Mouse (Mus musculus) lung, postnatal 0 days (tissue): ENCODE results near the gene Dot1l. TPM values are rescaled to one million over a fixed set of nuclear protein-coding genes. Genes with fewer than 3 reads are reported as not detected.

ENCODE experiments used
- ATAC-seq: fragments of 200-750 bp; cut with Nextera tagmentation; 2 replicates; pipeline ENCODE4 v1.8.0; 2017; ENCODE audit warnings: moderate library complexity
- DNase-seq: peaks from one replicate; pipeline ENCODE4 v3.0.0-alpha.2; 2016; ENCODE audit warnings: low spot score
- H3K27ac ChIP-seq: fragments of 300-500 bp; sonication (generic); 2 replicates; pipeline ENCODE4 v1.5.1; 2014; ENCODE audit warnings: antibody characterized with exemption, mild to moderate bottlenecking, low read length, mixed read lengths
- H3K27me3 ChIP-seq: fragments of 300-500 bp; sonication (generic); replicated peaks from 2 replicates; pipeline ENCODE4 v1.6.1; 2014; ENCODE audit warnings: low read length, mixed read lengths; ENCODE audit not compliant: insufficient read depth
- H3K36me3 ChIP-seq: fragments of 300-500 bp; sonication (generic); 2 replicates; pipeline ENCODE4 v1.6.1; 2014; ENCODE audit warnings: low read length, mixed read lengths; ENCODE audit not compliant: insufficient read depth
- H3K4me1 ChIP-seq: fragments of 300-500 bp; sonication (generic); 2 replicates; pipeline ENCODE4 v1.6.1; 2014; ENCODE audit warnings: antibody characterized with exemption, low read depth, low read length, mixed read lengths; ENCODE audit not compliant: insufficient read depth
- H3K4me2 ChIP-seq: fragments of 300-500 bp; sonication (generic); replicated peaks from 2 replicates; pipeline ENCODE4 v1.6.1; 2014; ENCODE audit warnings: low read depth, mild to moderate bottlenecking, low read length, moderate library complexity, mixed read lengths
- H3K4me3 ChIP-seq: fragments of 300-500 bp; sonication (generic); 2 replicates; pipeline ENCODE4 v1.5.1; 2014; ENCODE audit warnings: low read depth, low read length
- H3K9ac ChIP-seq: fragments of 300-500 bp; sonication (generic); replicated peaks from 2 replicates; pipeline ENCODE4 v1.6.1; 2014; ENCODE audit warnings: low read depth, mild to moderate bottlenecking
- H3K9me3 ChIP-seq: fragments of 300-500 bp; sonication (generic); 2 replicates; pipeline ENCODE4 v1.6.1; 2016; ENCODE audit warnings: low read length, mixed read lengths
- CTCF ChIP-seq: IDR thresholded peaks from 2 replicates; pipeline ENCODE4 v1.5.1; 2016; ENCODE audit warnings: antibody characterized with exemption, mild to moderate bottlenecking
- EP300 ChIP-seq: IDR thresholded peaks from 2 replicates; pipeline ENCODE4 v1.6.1; 2016; ENCODE audit warnings: antibody characterized with exemption, mild to moderate bottlenecking, control low read depth
- WGBS: fragments of 180-500 bp; shearing (Covaris S2); extraction: QIAGEN DNeasy Blood & Tissue Kit; methylation state at CpG from one replicate; pipeline ENCODE4 v1.1.7; 2014; 5-methylcytosine and 5-hydroxymethylcytosine counted together
- polyA plus RNA-seq: library from polyadenylated mRNA; unstranded; fragments of >200 nt; fragmentation: Nextera tagmentation; extraction: Ambion mirVana; gene quantifications from 2 replicates; pipeline ENCODE4 v1.2.1, GENCODE M21; 2015

Gene Dot1l
- polyA plus RNA-seq, 1 experiment from 2014 or later: 7.4 TPM

- no peaks in the 10 kb centered on the region for H3K9me3 ChIP-seq
- no peak overlapping the region for H3K27ac ChIP-seq
- WGBS: 80% methylated on average over 4 of the region's 4 CpGs
- H3K36me3 ChIP-seq: peaks cover 30% of the 10 kb centered on the region
- H3K4me2 ChIP-seq: no peak overlapping the region
- no peak overlapping the region for H3K4me3 ChIP-seq
- no peaks in the 10 kb centered on the region for H3K27me3 ChIP-seq
- H3K9ac ChIP-seq: no peak overlapping the region
- ATAC-seq (no peak), DNase-seq (no peak)
- no peak for TF ChIP-seq CTCF
- TF ChIP-seq EP300: no peak
- H3K4me1 ChIP-seq: peaks cover 9% of the 10 kb centered on the region; the same call in 1 of the 2 replicates
Observed at GRCm38 (mm10) chr10:80793803-80794202, 38.8 kb downstream of the Dot1l start.

- WGBS: 86% methylated on average over 8 of the region's 8 CpGs
- no peak for DNase-seq
- no peak overlapping the region for H3K4me2 ChIP-seq
- H3K27me3 ChIP-seq: no peaks in the 10 kb centered on the region
- no peak overlapping the region for H3K27ac ChIP-seq
- H3K4me3 ChIP-seq: no peak overlapping the region
- ATAC-seq: no peak
- TF ChIP-seq CTCF: no peak
- no peak for TF ChIP-seq EP300
- peaks cover 23% of the 10 kb centered on the region; the same call in 1 of the 2 replicates for H3K36me3 ChIP-seq
- H3K9ac ChIP-seq: no peak overlapping the region
- H3K9me3 ChIP-seq: no peaks in the 10 kb centered on the region
- peaks cover 16% of the 10 kb centered on the region for H3K4me1 ChIP-seq
Observed at GRCm38 (mm10) chr10:80794750-80795149, 39.7 kb downstream of the Dot1l start.

GRCm38 (mm10) chr10:80796307-80796848 lies 41.4 kb downstream of the Dot1l start:
- DNase-seq (no peak), ATAC-seq (no peak)
- WGBS: 77% methylated on average over 9 of the region's 9 CpGs
- Histone ChIP-seq H3K9ac (no peak overlapping the region), H3K4me1 (peaks cover 16% of the 10 kb centered on the region), H3K36me3 (0 out of 2 replicates have a peak, but pooled peaks cover 8% of the 10 kb centered on the region), H3K27ac (no peak overlapping the region), H3K4me2 (no peak overlapping the region), H3K27me3 (no peaks in the 10 kb centered on the region), H3K4me3 (no peak overlapping the region), H3K9me3 (no peaks in the 10 kb centered on the region)
- TF ChIP-seq CTCF (no peak), EP300 (no peak)

- TF ChIP-seq EP300: no peak
- TF ChIP-seq CTCF: no peak
- Histone ChIP-seq H3K36me3 (0 out of 2 replicates have a peak, but pooled peaks cover 11% of the 10 kb centered on the region), H3K4me1 (peaks cover 16% of the 10 kb centered on the region), H3K27me3 (no peaks in the 10 kb centered on the region), H3K9me3 (no peaks in the 10 kb centered on the region), H3K4me3 (peak overlapping the region; percentile 84), H3K4me2 (peak overlapping the region; percentile 85), H3K27ac (peak overlapping the region; percentile 94), H3K9ac (peak overlapping the region; percentile 98)
- WGBS: 2% methylated on average over 52 of the region's 59 CpGs
- peak; percentile 71 for ATAC-seq
- DNase-seq: peak; percentile 81
Observed at GRCm38 (mm10) chr10:80797186-80798149, 42.5 kb downstream of the Dot1l start.

GRCm38 (mm10) chr10:80798150-80799006 lies 43.4 kb downstream of the Dot1l start, which contains the start of the genes Sf3a2 and Plekhj1:
Sf3a2 (plus strand) TSS chr10:80798198.
Plekhj1 (minus strand) TSS chr10:80798626.
- DNase-seq (peak; percentile 99), ATAC-seq (peak; percentile 96)
- peak within 1 kb of the TSS; percentile 84 for H3K4me3 ChIP-seq
- TF ChIP-seq EP300: peak; percentile 33; the same call in 1 of the 2 replicates
- no peak for TF ChIP-seq CTCF
- H3K4me1 ChIP-seq: peaks cover 16% of the 10 kb centered on the region
- H3K9ac ChIP-seq: peak within 1 kb of the TSS; percentile 98
- no peaks in the 10 kb centered on the region for H3K9me3 ChIP-seq
- H3K27ac ChIP-seq: peak within 1 kb of the TSS; percentile 94
- 1% methylated on average over 91 of the region's 104 CpGs for WGBS
- peak within 1 kb of the TSS; percentile 85 for H3K4me2 ChIP-seq
- H3K27me3 ChIP-seq: no peaks in the 10 kb centered on the region
- 0 out of 2 replicates have a peak, but pooled peaks cover 11% of the 10 kb centered on the region for H3K36me3 ChIP-seq
